Mouse (Mus musculus): Measurements from ENCODE around the gene Slc12a5. TPM values are rescaled to one million over a fixed set of nuclear protein-coding genes. Genes with fewer than 3 reads are reported as not detected.

The Slc12a5 gene
- total and polyA plus RNA-seq, 2 experiments from 2014 or later: 41.6 to 139 TPM

GRCm38 (mm10) chr2:165014935-165015334, 54.3 kb downstream of the Slc12a5 start:
- no peaks in the 10 kb centered on the region for H3K9me3 ChIP-seq (ENCODE audit: low read length)
- H3K9ac ChIP-seq: no peak overlapping the region
- 94% methylated on average over 5 of the region's 5 CpGs for WGBS
- TF ChIP-seq CTCF (IDR thresholded peaks at IDR 0.05; ENCODE audit: low read depth): no peak
- no peak for DNase-seq
- H3K4me2 ChIP-seq (ENCODE audit: low read depth): no peak overlapping the region
- no peak overlapping the region for H3K27ac ChIP-seq (ENCODE audit: low read depth, low read length)
- no peak for ATAC-seq
- H3K4me3 ChIP-seq (ENCODE audit: low read depth, low read length): no peak overlapping the region
- H3K4me1 ChIP-seq (ENCODE audit: insufficient read depth): no peaks in the 10 kb centered on the region
- no peaks in the 10 kb centered on the region for H3K27me3 ChIP-seq (ENCODE audit: insufficient read depth, low read length)
- H3K36me3 ChIP-seq (ENCODE audit: insufficient read depth): peaks cover 33% of the 10 kb centered on the region

- no peaks in the 10 kb centered on the region for H3K27me3 ChIP-seq (ENCODE audit: insufficient read depth, low read length)
- TF ChIP-seq CTCF (IDR thresholded peaks at IDR 0.05; ENCODE audit: low read depth): no peak
- 83% methylated on average over 3 of the region's 3 CpGs for WGBS
- H3K4me3 ChIP-seq (ENCODE audit: low read depth, low read length): no peak overlapping the region
- H3K4me2 ChIP-seq (ENCODE audit: low read depth): no peak overlapping the region
- H3K9me3 ChIP-seq (ENCODE audit: low read length): no peaks in the 10 kb centered on the region
- no peaks in the 10 kb centered on the region for H3K4me1 ChIP-seq (ENCODE audit: insufficient read depth)
- ATAC-seq (no peak), DNase-seq (no peak)
- no peak overlapping the region for H3K27ac ChIP-seq (ENCODE audit: low read depth, low read length)
- no peak overlapping the region for H3K9ac ChIP-seq
- peaks cover 19% of the 10 kb centered on the region for H3K36me3 ChIP-seq (ENCODE audit: insufficient read depth)
These were observed 59.9 kb downstream of the Slc12a5 start for GRCm38 (mm10) chr2:165020490-165020889.

GRCm38 (mm10) chr2:165027163-165027562, 66.6 kb downstream of the Slc12a5 start:
- no peak overlapping the region for H3K4me3 ChIP-seq (ENCODE audit: low read depth, low read length)
- peaks cover 7% of the 10 kb centered on the region; the same call in 1 of the 2 replicates for H3K36me3 ChIP-seq (ENCODE audit: insufficient read depth)
- no peak overlapping the region for H3K9ac ChIP-seq
- H3K27me3 ChIP-seq (ENCODE audit: insufficient read depth, low read length): no peaks in the 10 kb centered on the region
- 73% methylated on average over 1 of the region's 1 CpGs for WGBS
- H3K27ac ChIP-seq (ENCODE audit: low read depth, low read length): no peak overlapping the region
- DNase-seq (no peak), ATAC-seq (no peak)
- TF ChIP-seq CTCF (IDR thresholded peaks at IDR 0.05; ENCODE audit: low read depth): no peak
- no peaks in the 10 kb centered on the region for H3K9me3 ChIP-seq (ENCODE audit: low read length)
- H3K4me2 ChIP-seq (ENCODE audit: low read depth): no peak overlapping the region
- H3K4me1 ChIP-seq (ENCODE audit: insufficient read depth): peaks cover 2% of the 10 kb centered on the region; the same call in 1 of the 2 replicates

GRCm38 (mm10) chr2:165032533-165032932, 71.9 kb downstream of the Slc12a5 start:
- H3K36me3 ChIP-seq (ENCODE audit: insufficient read depth): no peaks in the 10 kb centered on the region
- ATAC-seq (no peak), DNase-seq (peak; percentile 48)
- WGBS: 35% methylated on average over 3 of the region's 3 CpGs
- H3K27me3 ChIP-seq (ENCODE audit: insufficient read depth, low read length): no peaks in the 10 kb centered on the region
- H3K9me3 ChIP-seq (ENCODE audit: low read length): no peaks in the 10 kb centered on the region
- TF ChIP-seq CTCF (IDR thresholded peaks at IDR 0.05; ENCODE audit: low read depth): peak; percentile 54
- peak overlapping the region; percentile 93 for H3K4me3 ChIP-seq (ENCODE audit: low read depth, low read length)
- H3K4me1 ChIP-seq (ENCODE audit: insufficient read depth): peaks cover 23% of the 10 kb centered on the region
- H3K4me2 ChIP-seq (ENCODE audit: low read depth): peak overlapping the region; percentile 76
- H3K27ac ChIP-seq (ENCODE audit: low read depth, low read length): no peak overlapping the region
- H3K9ac ChIP-seq: no peak overlapping the region

- Histone ChIP-seq H3K27me3 (ENCODE audit: insufficient read depth, low read length) (no peaks in the 10 kb centered on the region), H3K9me3 (ENCODE audit: low read length) (no peaks in the 10 kb centered on the region), H3K9ac (peak overlapping the region; percentile 98), H3K27ac (ENCODE audit: low read depth, low read length) (no peak overlapping the region), H3K4me3 (ENCODE audit: low read depth, low read length) (peak overlapping the region; percentile 93), H3K36me3 (ENCODE audit: insufficient read depth) (no peaks in the 10 kb centered on the region), H3K4me2 (ENCODE audit: low read depth) (peak overlapping the region; percentile 76), H3K4me1 (ENCODE audit: insufficient read depth) (peaks cover 23% of the 10 kb centered on the region)
- ATAC-seq (no peak), DNase-seq (no peak)
- no peak for TF ChIP-seq CTCF (IDR thresholded peaks at IDR 0.05; ENCODE audit: low read depth)
- 30% methylated on average over 6 of the region's 6 CpGs for WGBS
These were observed 72.7 kb downstream of the Slc12a5 start for GRCm38 (mm10) chr2:165033306-165033705.

- ATAC-seq (peak; percentile 98), DNase-seq (peak; percentile 99)
These were observed 73.8 kb downstream of the Slc12a5 start, which contains the start of gene Ncoa5 for GRCm38 (mm10) chr2:165034131-165035057. Gene Ncoa5, minus strand, starts transcription at chr2:165034867.

GRCm38 (mm10) chr2:165035058-165035431, 74.4 kb downstream of the Slc12a5 start:
- 7% methylated on average over 5 of the region's 5 CpGs for WGBS
- H3K9ac ChIP-seq: peak overlapping the region; percentile 98
- H3K27me3 ChIP-seq (ENCODE audit: insufficient read depth, low read length): no peaks in the 10 kb centered on the region
- ATAC-seq (no peak; the same call in 1 of the 2 replicates), DNase-seq (no peak)
- H3K36me3 ChIP-seq (ENCODE audit: insufficient read depth): no peaks in the 10 kb centered on the region
- peak overlapping the region; percentile 76 for H3K4me2 ChIP-seq (ENCODE audit: low read depth)
- no peak for TF ChIP-seq CTCF (IDR thresholded peaks at IDR 0.05; ENCODE audit: low read depth)
- H3K9me3 ChIP-seq (ENCODE audit: low read length): no peaks in the 10 kb centered on the region
- H3K27ac ChIP-seq (ENCODE audit: low read depth, low read length): peak overlapping the region; percentile 97
- peaks cover 23% of the 10 kb centered on the region for H3K4me1 ChIP-seq (ENCODE audit: insufficient read depth)
- H3K4me3 ChIP-seq (ENCODE audit: low read depth, low read length): peak overlapping the region; percentile 93

More at GRCm38 (mm10) chr2:165034131-165035057, 73.8 kb downstream of the Slc12a5 start, which contains the start of gene Ncoa5:
- 2% methylated on average over 105 of the region's 111 CpGs for WGBS
- Histone ChIP-seq H3K27me3 (ENCODE audit: insufficient read depth, low read length) (no peaks in the 10 kb centered on the region), H3K9ac (peak within 1 kb of the TSS; percentile 98), H3K4me3 (ENCODE audit: low read depth, low read length) (peak within 1 kb of the TSS; percentile 93), H3K36me3 (ENCODE audit: insufficient read depth) (no peaks in the 10 kb centered on the region), H3K27ac (ENCODE audit: low read depth, low read length) (peak within 1 kb of the TSS; percentile 97), H3K4me2 (ENCODE audit: low read depth) (peak within 1 kb of the TSS; percentile 76), H3K9me3 (ENCODE audit: low read length) (no peaks in the 10 kb centered on the region), H3K4me1 (ENCODE audit: insufficient read depth) (peaks cover 23% of the 10 kb centered on the region)
- peak; percentile 45 for TF ChIP-seq CTCF (IDR thresholded peaks at IDR 0.05; ENCODE audit: low read depth)
